Mouse (Mus musculus): ENCODE results near the gene Scube3.

The Scube3 gene

GRCm38 (mm10) chr17:28141771-28142699 lies at the start of gene Scube3:
Scube3 (plus strand) TSS chr17:28142141.
- DNase-seq (ENCODE audit: low read depth, low spot score): no peak

GRCm38 (mm10) chr17:28092297-28092696 lies 49.6 kb upstream of the Scube3 start:
- DNase-seq (ENCODE audit: low read depth, low spot score): no peak

- no peak for DNase-seq (ENCODE audit: low read depth, low spot score)
Observed at GRCm38 (mm10) chr17:28093837-28094236, 48.1 kb upstream of the Scube3 start.

GRCm38 (mm10) chr17:28096418-28096817 lies 45.5 kb upstream of the Scube3 start:
- no peak for DNase-seq (ENCODE audit: low read depth, low spot score)

GRCm38 (mm10) chr17:28097308-28097707 lies 44.6 kb upstream of the Scube3 start:
- DNase-seq (ENCODE audit: low read depth, low spot score): no peak

- no peak for DNase-seq (ENCODE audit: low read depth, low spot score)
Observed at GRCm38 (mm10) chr17:28099086-28099485, 42.9 kb upstream of the Scube3 start.

- no peak for DNase-seq (ENCODE audit: low read depth, low spot score)
Observed at GRCm38 (mm10) chr17:28100669-28101068, 41.3 kb upstream of the Scube3 start.

- no peak for DNase-seq (ENCODE audit: low read depth, low spot score)
Observed at GRCm38 (mm10) chr17:28101284-28101887, 40.6 kb upstream of the Scube3 start.

- no peak for DNase-seq (ENCODE audit: low read depth, low spot score)
Observed at GRCm38 (mm10) chr17:28101902-28102319, 40.0 kb upstream of the Scube3 start.

- no peak for DNase-seq (ENCODE audit: low read depth, low spot score)
Observed at GRCm38 (mm10) chr17:28104416-28104815, 37.5 kb upstream of the Scube3 start.

GRCm38 (mm10) chr17:28106352-28106751 lies 35.6 kb upstream of the Scube3 start:
- DNase-seq (ENCODE audit: low read depth, low spot score): no peak

- no peak for DNase-seq (ENCODE audit: low read depth, low spot score)
Observed at GRCm38 (mm10) chr17:28107275-28107674, 34.7 kb upstream of the Scube3 start.

- DNase-seq (ENCODE audit: low read depth, low spot score): no peak
Observed at GRCm38 (mm10) chr17:28112266-28112665, 29.7 kb upstream of the Scube3 start.

GRCm38 (mm10) chr17:28116335-28116734 lies 25.6 kb upstream of the Scube3 start:
- no peak for DNase-seq (ENCODE audit: low read depth, low spot score)

- no peak for DNase-seq (ENCODE audit: low read depth, low spot score)
Observed at GRCm38 (mm10) chr17:28117451-28118209, 24.3 kb upstream of the Scube3 start.

GRCm38 (mm10) chr17:28120460-28120859 lies 21.5 kb upstream of the Scube3 start:
- no peak for DNase-seq (ENCODE audit: low read depth, low spot score)

GRCm38 (mm10) chr17:28122949-28123348 lies 19.0 kb upstream of the Scube3 start:
- no peak for DNase-seq (ENCODE audit: low read depth, low spot score)

GRCm38 (mm10) chr17:28123627-28124026 lies 18.3 kb upstream of the Scube3 start:
- DNase-seq (ENCODE audit: low read depth, low spot score): no peak

GRCm38 (mm10) chr17:28124368-28124767 lies 17.6 kb upstream of the Scube3 start:
- no peak for DNase-seq (ENCODE audit: low read depth, low spot score)

GRCm38 (mm10) chr17:28129796-28130195 lies 12.1 kb upstream of the Scube3 start:
- no peak for DNase-seq (ENCODE audit: low read depth, low spot score)

- no peak for DNase-seq (ENCODE audit: low read depth, low spot score)
Observed at GRCm38 (mm10) chr17:28130391-28131125, 11.4 kb upstream of the Scube3 start.

Data from telencephalon, adult 2 months (tissue).